Mouse (Mus musculus) adrenal gland, postnatal 10 days (tissue): ENCODE results near the gene Pik3r1. TPM values are rescaled to one million over a fixed set of nuclear protein-coding genes. Genes with fewer than 3 reads are reported as not detected.

Experiments used
- DNase-seq: peaks from one replicate; pipeline ENCODE4 v3.0.0; 2021; ENCODE audit warnings: mixed read lengths
- total RNA-seq, 2 experiments: library from RNA; stranded (reverse); gene quantifications; 2 replicates each; pipeline ENCODE4 v1.2.3; 2021

The Pik3r1 gene
- total RNA-seq, 2 experiments from 2014 or later: 82.7 to 83.1 TPM

DNA sequence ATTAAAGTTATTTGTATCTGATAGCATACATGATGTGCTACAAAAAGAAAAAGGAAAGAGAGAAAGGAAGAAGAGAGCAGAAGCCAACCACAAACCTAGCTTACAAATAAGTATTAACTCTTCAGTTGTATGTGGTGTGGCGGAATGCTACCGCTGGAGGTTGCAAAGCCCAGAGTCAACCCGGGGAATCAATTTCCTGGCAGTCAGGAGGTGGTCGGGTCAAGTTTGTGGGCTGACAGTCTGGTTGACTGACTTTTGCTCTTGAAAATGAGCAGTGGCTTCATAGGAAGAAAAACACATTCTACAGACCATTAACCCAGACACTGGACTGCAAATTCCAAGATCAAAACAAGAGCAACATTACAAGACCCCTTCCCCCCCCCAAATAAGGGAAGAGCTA is 85.6 kb downstream of the Pik3r1 start:
- no peak for DNase-seq

DNA sequence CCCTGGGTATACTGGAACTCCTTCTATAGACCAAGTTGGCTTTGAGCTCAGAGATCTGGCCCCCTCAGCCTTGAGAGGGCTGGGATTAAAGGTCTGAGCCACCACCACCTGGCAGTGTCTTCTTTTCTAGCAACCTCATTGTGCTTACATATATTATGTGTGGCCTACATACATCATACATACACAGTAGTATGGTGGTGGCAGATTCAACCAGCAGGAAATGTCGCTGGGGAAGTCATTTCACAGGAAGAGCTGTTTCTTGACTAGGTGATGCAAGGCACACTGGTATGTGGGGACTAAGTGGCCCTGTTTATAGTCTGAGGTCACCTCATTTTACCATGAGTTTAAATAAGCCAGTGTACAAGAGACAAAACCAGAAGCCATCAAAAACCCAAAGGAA is 87.9 kb downstream of the Pik3r1 start:
- DNase-seq: no peak

DNA sequence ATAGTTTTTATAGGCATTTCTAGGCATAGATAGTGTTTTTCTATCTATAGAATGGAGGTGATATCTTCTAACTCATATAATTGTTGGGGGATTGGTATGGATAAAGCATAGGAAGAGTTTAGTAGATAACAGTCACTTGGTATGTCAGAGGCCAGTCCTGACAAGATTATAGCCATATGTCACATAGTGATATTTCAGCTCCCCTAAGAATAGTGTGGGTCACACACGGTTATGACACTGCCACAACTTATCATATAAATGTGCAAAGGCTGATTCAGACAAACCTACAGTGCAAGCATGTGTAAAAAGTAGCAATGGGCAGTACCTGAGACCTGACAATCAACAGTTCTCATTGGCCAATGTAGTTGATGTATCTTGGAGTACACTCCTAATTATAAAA is 89.0 kb downstream of the Pik3r1 start:
- DNase-seq: no peak

DNA sequence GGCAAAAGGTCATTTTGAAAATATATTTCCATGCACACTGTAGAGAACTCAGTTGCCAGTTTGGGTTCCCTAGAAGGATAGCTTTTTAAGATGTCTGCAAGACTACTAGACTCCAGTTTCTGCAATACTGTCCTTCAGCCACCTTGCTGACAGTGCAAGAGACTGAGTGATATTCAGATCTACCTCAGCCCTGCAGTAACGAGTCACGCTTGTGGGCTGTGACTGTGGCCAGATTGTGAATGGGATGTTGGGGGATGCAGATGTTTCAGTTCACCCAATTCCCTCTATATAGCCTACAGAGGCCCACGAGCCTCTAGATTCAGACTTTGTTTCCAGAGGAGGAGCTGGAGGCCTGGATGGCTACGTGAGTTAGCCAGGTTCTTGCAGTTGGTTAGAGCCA is 90.0 kb downstream of the Pik3r1 start:
- DNase-seq: no peak

DNA sequence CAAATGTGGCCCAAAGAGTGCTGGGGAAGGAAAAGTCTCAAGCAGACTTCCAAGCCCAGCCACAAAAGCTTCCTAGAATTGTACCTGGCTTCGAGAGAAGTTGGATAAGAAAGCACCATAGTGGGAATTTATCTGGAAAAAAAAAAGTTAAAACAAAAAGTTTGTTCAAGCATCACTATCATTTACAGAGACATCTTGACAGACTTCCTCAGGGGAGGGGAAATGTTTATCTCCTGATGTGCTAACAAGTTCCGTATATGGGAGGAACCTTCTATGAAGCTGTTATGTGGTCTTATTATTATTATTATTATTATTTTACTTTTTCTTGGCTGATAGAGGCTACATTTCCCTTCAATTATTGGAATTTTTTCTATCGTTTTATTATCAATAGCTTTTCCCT is 94.1 kb downstream of the Pik3r1 start:
- no peak for DNase-seq

DNA sequence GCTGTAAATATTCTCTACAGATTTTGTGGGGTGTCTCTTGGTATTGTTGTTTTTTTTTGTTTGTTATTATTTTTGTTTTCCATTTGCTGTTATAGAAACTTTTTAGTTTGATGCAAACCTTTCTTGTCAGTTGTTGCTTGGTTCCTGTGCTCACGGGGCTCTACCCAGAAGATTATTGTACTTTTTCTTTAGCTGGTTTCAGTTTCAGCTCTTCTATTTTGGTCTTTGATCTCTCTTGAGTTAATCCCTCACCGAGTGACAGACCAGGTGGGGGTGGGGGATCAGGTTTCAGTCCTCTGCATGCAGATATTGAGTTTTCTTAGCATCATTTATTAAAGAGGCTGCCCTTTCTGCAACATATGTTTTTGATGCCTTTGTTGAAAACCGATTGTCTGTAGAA is 99.2 kb downstream of the Pik3r1 start:
- no peak for DNase-seq

DNA sequence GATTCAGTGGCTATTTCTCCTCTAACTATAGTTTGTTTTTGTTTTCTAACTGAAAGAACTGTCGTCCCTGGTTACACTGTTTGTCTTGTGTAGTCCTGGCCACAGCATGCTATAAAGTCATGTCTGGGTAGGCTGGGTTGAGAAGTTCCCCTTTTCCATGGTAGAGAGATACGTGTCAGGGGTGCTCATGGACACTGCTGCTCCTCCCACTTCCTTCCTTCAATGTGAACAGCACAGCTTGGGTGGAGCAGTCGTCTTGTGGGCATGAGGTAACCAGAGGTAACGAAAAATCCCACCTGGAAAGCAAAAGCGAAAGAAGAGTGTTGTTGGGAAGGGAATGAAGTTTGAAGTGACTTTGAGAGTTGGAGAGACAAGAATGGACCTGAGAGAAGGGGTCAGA is 104.0 kb downstream of the Pik3r1 start:
- DNase-seq: no peak

DNA sequence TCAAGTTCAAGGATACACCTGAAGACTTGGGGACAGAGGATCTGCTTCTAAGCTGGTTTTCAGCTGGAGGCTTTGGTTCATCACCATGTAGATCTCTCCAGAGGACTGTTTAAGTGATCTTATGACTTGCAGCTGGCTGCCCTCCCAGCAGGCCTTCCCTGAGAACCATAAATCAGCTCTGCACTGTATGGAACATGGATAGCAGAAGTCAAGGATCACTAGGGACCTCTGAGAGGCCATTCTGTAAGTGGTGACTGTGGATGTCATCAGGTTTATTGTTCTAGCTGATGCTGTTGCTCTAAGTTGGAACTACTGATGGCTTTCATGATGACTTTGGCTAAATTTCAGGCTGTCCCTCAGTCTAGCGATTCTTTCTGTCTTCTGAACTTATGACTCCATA is 105.1 kb downstream of the Pik3r1 start:
- no peak for DNase-seq

DNA sequence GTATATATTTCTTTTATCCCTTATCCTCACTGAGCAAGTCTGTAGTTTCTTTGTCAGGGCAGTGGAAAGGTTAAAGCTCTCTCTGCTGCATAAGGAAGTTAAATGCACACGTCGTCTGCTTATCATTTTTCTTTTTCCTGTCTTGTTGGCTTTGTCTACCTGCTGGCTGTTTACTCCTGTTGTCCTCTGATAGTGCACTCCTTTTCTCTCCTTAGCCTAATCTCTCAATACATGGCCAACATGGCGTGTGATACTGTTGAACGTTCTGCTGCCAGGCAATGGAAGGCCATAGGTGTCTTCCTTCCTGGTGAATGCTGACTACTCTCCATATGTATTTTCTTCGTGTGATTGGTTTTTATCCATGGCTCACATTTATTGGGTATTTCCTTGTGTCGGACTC is 106.5 kb downstream of the Pik3r1 start:
- DNase-seq: no peak

DNA sequence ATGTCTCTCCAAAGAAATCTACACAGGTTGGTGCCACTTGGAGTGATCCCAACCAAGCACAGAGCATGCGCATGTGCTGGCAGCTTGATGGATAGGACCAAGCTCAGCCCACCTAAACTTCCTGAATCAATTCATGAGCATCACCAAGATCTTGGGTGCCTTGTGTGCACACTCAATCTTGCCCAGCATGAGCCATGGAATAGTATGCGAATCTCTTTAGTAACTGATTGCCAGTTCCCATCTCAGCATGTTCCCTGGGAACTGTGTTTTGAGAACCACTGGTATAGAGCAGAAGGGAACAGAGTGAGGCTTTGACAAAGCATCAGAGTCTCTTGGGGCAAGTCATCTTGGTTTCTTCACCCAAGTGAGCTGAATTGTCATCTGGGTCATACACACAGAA is 107.8 kb downstream of the Pik3r1 start:
- no peak for DNase-seq

DNA sequence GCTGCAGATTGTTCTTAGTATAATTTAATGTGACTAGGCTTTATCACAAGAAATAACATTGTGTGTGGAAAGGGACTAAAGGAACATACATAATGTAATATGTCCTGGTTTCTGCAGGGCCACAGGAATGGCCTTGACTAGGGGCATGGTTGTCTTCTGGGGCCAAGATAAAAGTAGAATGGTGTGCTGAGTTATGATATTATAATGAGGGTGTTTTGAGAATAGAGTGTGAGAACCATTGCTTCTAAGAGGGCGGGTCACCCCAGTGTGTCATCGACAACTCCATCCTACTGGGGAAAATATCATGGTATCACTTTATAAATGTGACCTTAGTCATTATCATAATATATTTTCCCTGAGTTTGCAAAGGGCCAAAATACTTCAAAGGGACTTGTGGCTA is 115.9 kb downstream of the Pik3r1 start:
- DNase-seq: no peak

DNA sequence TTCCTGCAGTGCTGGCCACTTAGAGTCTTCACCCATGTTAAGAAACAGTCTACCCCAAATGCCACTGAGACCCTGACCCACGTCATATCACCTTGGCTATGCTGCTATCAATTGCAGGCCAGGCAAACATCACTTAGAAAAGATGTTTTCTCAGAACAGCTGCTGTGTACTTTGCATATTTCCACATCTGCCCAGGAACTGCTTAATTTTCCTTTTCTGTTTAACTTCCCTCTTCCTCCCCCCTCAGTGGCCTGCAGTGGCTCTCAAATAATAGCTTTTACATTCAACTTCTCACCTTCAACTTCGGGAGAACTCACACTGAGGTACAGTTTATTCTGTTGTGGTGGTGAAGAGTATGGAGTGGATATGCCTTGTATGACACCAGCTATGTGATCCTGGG is 126.4 kb downstream of the Pik3r1 start:
- DNase-seq: no peak

DNA sequence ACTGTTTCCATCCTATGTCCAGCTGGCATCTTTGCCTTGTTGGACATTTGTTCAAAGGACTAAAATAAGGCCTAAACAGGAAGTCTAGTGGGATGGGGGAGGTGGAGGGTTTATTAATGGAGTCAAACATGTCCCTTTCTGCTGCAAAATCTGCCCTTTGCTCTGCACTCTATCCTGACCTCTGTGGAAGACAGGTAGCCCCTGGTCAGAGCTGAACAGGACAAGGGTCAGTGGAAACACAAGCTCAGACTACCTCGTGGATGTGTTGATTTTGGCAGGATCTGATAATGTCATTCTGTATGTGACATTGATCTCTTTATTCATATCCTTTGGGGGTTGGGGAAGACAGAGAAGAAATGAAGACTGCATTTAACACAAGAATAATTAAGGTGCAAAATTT is 132.2 kb downstream of the Pik3r1 start:
- no peak for DNase-seq

DNA sequence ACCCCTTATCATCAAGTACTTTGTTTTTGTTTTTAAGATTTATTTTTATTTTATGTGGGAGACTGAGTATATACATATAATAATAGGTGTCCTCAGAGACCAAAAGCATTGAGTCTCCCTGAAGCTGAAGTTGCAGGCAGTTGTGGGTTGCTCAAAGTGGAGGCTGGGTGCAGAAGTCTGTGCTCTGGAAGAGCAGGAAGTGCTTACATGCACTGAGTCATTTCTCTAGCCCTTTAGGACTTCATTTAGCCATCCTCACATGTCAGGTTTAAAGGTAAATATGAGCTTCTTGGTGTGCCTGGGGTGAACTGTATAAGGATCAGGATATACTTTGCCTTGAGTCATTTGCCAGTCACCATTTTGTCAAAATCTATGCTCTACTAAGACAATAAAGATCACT is 133.6 kb downstream of the Pik3r1 start:
- DNase-seq: no peak

DNA sequence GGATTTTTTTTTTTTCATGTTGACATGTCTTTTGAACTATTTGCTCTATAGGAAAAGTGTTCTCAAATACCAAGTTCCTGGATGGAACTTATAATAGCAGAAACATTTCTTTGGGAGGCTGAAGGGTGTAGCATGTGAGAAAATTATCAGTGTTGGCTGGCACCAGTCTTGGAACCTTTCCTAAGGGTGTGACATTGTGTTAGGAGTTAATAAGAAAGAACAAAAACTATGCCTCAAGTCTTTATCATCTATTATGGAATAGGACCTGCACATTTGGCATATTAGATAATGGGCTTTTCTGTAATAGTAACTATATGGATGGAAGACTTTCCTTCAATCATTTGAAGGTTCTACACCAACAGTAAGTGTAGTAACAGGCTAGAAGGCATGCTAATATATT is 134.4 kb downstream of the Pik3r1 start:
- DNase-seq: no peak

DNA sequence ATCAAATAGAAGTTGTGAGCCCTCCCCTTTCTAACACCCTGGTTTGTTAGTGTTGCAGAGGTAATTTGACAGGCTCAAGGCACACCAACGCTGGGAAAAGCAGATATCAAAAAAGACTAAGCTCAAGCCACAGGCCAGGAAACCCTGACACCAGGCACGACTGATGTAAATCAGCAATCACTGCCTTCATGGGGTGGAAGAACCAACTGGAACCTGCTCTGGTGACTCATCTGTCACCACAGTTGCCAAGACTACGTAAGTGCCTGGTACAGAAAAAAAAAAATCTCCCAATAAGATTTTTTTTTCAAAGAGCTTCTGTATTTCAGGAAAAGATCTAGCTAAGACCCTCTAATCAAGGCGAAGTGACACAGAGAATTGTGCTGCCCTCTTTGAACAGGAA is 135.2 kb downstream of the Pik3r1 start:
- DNase-seq: peak; percentile 28

DNA sequence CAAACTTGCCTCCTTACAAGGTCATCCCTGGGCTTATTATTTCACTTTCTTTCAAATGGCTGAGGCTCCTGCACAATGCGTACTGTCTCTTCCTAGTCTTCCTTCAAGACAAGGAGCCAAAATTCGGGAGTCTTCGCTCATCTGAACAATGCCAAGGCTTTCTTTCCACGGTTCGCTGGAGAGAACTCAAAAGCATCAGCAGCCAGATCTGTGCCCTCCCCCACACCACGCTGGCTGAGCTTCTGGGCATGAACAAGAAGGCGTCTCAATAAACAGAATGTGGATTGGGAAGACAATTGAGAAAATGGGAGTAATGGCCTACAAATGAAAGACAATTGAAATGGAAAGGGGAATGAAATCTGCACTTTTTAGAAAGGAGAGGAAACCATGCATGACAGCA is 136.5 kb downstream of the Pik3r1 start:
- DNase-seq: no peak
